Mouse (Mus musculus) left cerebral cortex, adult 8-10 months (tissue): ENCODE results near the gene Fam168b. TPM values are rescaled to one million over a fixed set of nuclear protein-coding genes. Genes with fewer than 3 reads are reported as not detected.

Experiments used
- total RNA-seq, 4 experiments: library from RNA; stranded (reverse); gene quantifications; 2 replicates each; pipeline ENCODE4 v1.2.4; 2022

Gene Fam168b
- total RNA-seq, 4 experiments from 2014 or later, result 214 to 227 (median 221) TPM

Other genes starting within 250 kb of the Fam168b start
- gene Plekhb2, start 6.9 kb upstream of the Fam168b start, total RNA-seq, result 100 to 1,000 TPM; 238 to 279 (median 267) TPM